Mouse (Mus musculus) neural tube, embryonic 11.5 days (tissue): ENCODE data around the gene Tex21. TPM values are rescaled to one million over a fixed set of nuclear protein-coding genes. Genes with fewer than 3 reads are reported as not detected.
A peak's percentile ranks its signal among the peaks of the same experiment; 100 is the strongest.
"Not testable (repeated sequence)": the region's sequence is repeated elsewhere in the genome, so short reads cannot be mapped to it uniquely, and the experiment has no call there.

ENCODE experiments used
- ATAC-seq: fragments of 200-750 bp; cut with Nextera tagmentation; 2 replicates; pipeline ENCODE4 v1.8.0; 2017; ENCODE audit warnings: moderate number of reproducible peaks, mild to moderate bottlenecking, moderate TSS enrichment, moderate library complexity; ENCODE audit not compliant: insufficient read depth, low FRiP score, low TSS enrichment
- DNase-seq: peaks from one replicate; pipeline ENCODE4 v3.0.0-alpha.2; 2015; ENCODE audit warnings: low spot score
- H3K27ac ChIP-seq: fragments of 300-500 bp; sonication (generic); 2 replicates; pipeline ENCODE4 v1.5.1; 2014; ENCODE audit warnings: low read depth, mild to moderate bottlenecking, low read length
- H3K27me3 ChIP-seq: fragments of 300-500 bp; sonication (generic); 2 replicates; pipeline ENCODE4 v1.6.1; 2014; ENCODE audit warnings: mild to moderate bottlenecking, low read length, mixed read lengths; ENCODE audit not compliant: control insufficient read depth, insufficient read depth
- H3K36me3 ChIP-seq: fragments of 300-500 bp; sonication (generic); 2 replicates; pipeline ENCODE4 v1.6.1; 2014; ENCODE audit warnings: mild to moderate bottlenecking, low read length, moderate library complexity, mixed read lengths; ENCODE audit not compliant: control insufficient read depth, insufficient read depth
- H3K4me1 ChIP-seq: fragments of 300-500 bp; sonication (generic); 2 replicates; pipeline ENCODE4 v1.6.1; 2014; ENCODE audit warnings: low read length, mixed read lengths; ENCODE audit not compliant: control insufficient read depth, insufficient read depth
- H3K4me2 ChIP-seq: fragments of 300-500 bp; sonication (generic); 2 replicates; pipeline ENCODE4 v1.6.1; 2014; ENCODE audit warnings: low read depth, mild to moderate bottlenecking, moderate library complexity
- H3K4me3 ChIP-seq: fragments of 300-500 bp; sonication (generic); 2 replicates; pipeline ENCODE4 v1.5.1; 2014; ENCODE audit warnings: low read depth, low read length
- H3K9ac ChIP-seq: fragments of 300-500 bp; sonication (generic); 2 replicates; pipeline ENCODE4 v1.6.1; 2014; ENCODE audit warnings: mild to moderate bottlenecking, low read length
- H3K9me3 ChIP-seq: fragments of 300-500 bp; sonication (generic); 2 replicates; pipeline ENCODE4 v1.6.1; 2016; ENCODE audit warnings: low read length; ENCODE audit not compliant: control insufficient read depth
- WGBS: fragments of 180-500 bp; shearing (Covaris S2); extraction: QIAGEN DNeasy Blood & Tissue Kit; methylation state at CpG from one replicate; pipeline ENCODE4 v1.1.7; 2014; 5-methylcytosine and 5-hydroxymethylcytosine counted together
- polyA plus RNA-seq: library from polyadenylated mRNA; unstranded; fragments of >200 nt; fragmentation: Nextera tagmentation; extraction: Ambion mirVana; gene quantifications from 2 replicates; pipeline ENCODE4 v1.2.1, GENCODE M21; 2014

Tex21 gene
- polyA plus RNA-seq, 1 experiment from 2014 or later, result not detected

GRCm38 (mm10) chr12:76180442-76180841 is 66.1 kb downstream of the Tex21 start:
- Histone ChIP-seq H3K36me3 (no peaks in the 10 kb centered on the region), H3K9me3 (no peaks in the 10 kb centered on the region), H3K4me1 (no peaks in the 10 kb centered on the region), H3K27me3 (peaks cover 4% of the 10 kb centered on the region; the same call in 1 of the 2 replicates), H3K4me2 (no peak overlapping the region), H3K9ac (no peak overlapping the region), H3K4me3 (no peak overlapping the region), H3K27ac (no peak overlapping the region)
- 76% methylated on average over 6 of the region's 6 CpGs for WGBS
- no peak for ATAC-seq
- DNase-seq, result no peak

- 66% methylated on average over 4 of the region's 4 CpGs for WGBS
- no peak overlapping the region for H3K9ac ChIP-seq
- ATAC-seq, result no peak
Measured at GRCm38 (mm10) chr12:76179527-76179926, 67.0 kb downstream of the Tex21 start.

DNA sequence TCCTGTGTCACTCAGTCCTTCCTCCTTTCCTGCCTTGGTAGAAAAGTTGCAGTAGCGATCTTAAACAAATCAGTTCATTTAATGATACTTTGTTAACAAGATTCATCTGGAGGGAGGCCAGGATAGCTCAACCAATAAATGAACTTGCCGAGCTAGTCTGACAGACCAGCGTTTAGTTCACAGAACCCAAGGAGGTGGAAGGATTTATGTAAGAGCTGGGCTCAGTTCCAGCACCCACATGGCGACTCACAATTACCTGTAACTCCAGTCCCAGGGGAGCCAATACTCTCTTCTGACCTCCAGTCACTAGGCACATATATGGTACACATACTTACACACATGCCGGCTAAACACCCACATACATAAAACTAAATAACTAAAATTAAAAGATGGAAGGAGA is 67.5 kb downstream of the Tex21 start:
- Histone ChIP-seq H3K27ac (no peak overlapping the region), H3K27me3 (peaks cover 4% of the 10 kb centered on the region; the same call in 1 of the 2 replicates), H3K4me2 (no peak overlapping the region), H3K4me3 (no peak overlapping the region), H3K36me3 (no peaks in the 10 kb centered on the region), H3K9ac (no peak overlapping the region), H3K9me3 (no peaks in the 10 kb centered on the region), H3K4me1 (no peaks in the 10 kb centered on the region)
- ATAC-seq (no peak), DNase-seq (no peak)
- 83% methylated on average over 5 of the region's 5 CpGs for WGBS

More at GRCm38 (mm10) chr12:76179527-76179926, 67.0 kb downstream of the Tex21 start:
- no peak for DNase-seq
- H3K4me1 ChIP-seq, result no peaks in the 10 kb centered on the region
- peaks cover 4% of the 10 kb centered on the region; the same call in 1 of the 2 replicates for H3K27me3 ChIP-seq
- H3K36me3 ChIP-seq, result no peaks in the 10 kb centered on the region
- no peak overlapping the region for H3K4me3 ChIP-seq
- no peaks in the 10 kb centered on the region for H3K9me3 ChIP-seq
- H3K27ac ChIP-seq, result no peak overlapping the region
- no peak overlapping the region for H3K4me2 ChIP-seq

DNA sequence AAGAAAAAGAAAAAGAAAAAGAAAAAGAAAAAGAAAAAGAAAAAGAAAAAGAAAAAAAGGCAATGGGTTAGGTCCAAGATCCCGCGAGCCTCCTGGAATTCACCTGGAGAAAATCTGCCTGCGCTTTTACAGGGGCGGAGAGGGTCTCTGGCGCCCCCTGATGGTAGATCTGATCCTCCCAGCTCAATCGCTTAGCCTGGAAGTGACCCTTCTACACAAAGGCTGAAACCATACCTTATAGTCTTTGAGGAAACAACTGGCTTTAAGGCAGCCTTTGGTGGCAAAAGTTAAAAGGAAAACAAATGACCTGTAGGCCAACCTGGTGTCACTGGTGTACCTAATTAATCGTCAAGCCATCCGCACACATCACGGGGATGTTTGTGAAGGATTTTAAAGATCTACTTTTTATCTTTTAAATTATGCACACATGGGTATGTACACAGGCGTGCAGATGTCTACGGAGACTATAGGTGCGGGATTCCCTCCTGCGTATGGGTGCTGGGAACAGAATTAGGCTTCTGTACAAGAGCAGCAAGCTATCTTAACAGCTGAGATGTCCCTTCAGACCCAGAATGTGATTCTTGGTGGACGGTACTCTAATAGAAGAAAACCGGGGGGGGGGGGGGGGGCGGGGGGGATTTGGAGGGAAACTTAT is 68.6 kb downstream of the Tex21 start:
- no peak overlapping the region for H3K9ac ChIP-seq
- ATAC-seq (no peak; the same call in 1 of the 2 replicates), DNase-seq (peak; percentile 79)
- no peaks in the 10 kb centered on the region for H3K4me1 ChIP-seq
- WGBS, result 39% methylated on average over 15 of the region's 16 CpGs
- 0 out of 2 replicates have a peak overlapping the region, but pooled peaks have one; percentile 38 for H3K4me3 ChIP-seq
- H3K27me3 ChIP-seq, result peaks cover 4% of the 10 kb centered on the region; the same call in 1 of the 2 replicates
- H3K36me3 ChIP-seq, result no peaks in the 10 kb centered on the region
- no peaks in the 10 kb centered on the region for H3K9me3 ChIP-seq
- H3K27ac ChIP-seq, result no peak overlapping the region
- peak overlapping the region; percentile 76; the same call in 1 of the 2 replicates for H3K4me2 ChIP-seq

- no peaks in the 10 kb centered on the region for H3K36me3 ChIP-seq
- no peaks in the 10 kb centered on the region for H3K4me1 ChIP-seq
- peaks cover 4% of the 10 kb centered on the region; the same call in 1 of the 2 replicates for H3K27me3 ChIP-seq
- no peak; the same call in 1 of the 2 replicates for ATAC-seq
- H3K4me2 ChIP-seq, result peak within 1 kb of the TSS; percentile 76
- H3K9me3 ChIP-seq, result no peaks in the 10 kb centered on the region
- peak within 1 kb of the TSS; percentile 38 for H3K4me3 ChIP-seq
- peak; percentile 51 for DNase-seq
- under 1% methylated on average over 39 of the region's 39 CpGs for WGBS
- H3K27ac ChIP-seq, result no peak within 1 kb of the TSS
- H3K9ac ChIP-seq, result peak within 1 kb of the TSS; percentile 33
Measured at GRCm38 (mm10) chr12:76177000-76177863, 69.3 kb downstream of the Tex21 start, which contains the start of gene Esr2. Esr2 (minus strand) TSS chr12:76177259.

GRCm38 (mm10) chr12:76165641-76166040 is 80.9 kb downstream of the Tex21 start:
- H3K27ac ChIP-seq, result no peak overlapping the region
- no peak overlapping the region for H3K9ac ChIP-seq
- 63% methylated on average over 5 of the region's 5 CpGs for WGBS

DNA sequence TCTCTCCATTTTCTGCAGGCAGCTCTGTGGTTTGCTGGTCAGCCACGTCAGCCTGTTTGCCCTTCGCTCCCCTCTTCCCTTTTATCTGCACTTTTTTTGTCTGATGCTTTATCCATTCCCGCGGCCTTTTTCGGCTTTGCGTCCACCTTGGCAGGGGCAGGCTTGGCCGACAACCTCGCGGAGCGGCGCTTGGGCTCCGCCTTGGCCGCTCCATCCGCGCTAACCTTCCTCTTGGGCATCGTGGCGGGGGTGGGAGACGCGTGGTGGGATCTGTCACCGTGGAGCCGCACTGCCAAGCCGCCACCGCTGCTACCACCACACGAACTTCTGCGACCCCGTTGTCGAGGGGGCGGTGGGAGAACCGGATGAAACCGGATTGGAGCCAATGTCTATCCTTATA is 94.2 kb downstream of the Tex21 start:
- peak; percentile 28 for DNase-seq
- not testable (repeated sequence) for H3K36me3 ChIP-seq, H3K27me3 ChIP-seq, ATAC-seq, H3K4me1 ChIP-seq, H3K27ac ChIP-seq, H3K9ac ChIP-seq, H3K9me3 ChIP-seq
- Histone ChIP-seq H3K4me2 (peak overlapping the region; percentile 51), H3K4me3 (peak overlapping the region; percentile 25)
- WGBS, result 20% methylated on average over 30 of the region's 30 CpGs

More at GRCm38 (mm10) chr12:76165641-76166040, 80.9 kb downstream of the Tex21 start:
- ATAC-seq (no peak), DNase-seq (no peak)
- no peaks in the 10 kb centered on the region for H3K36me3 ChIP-seq
- no peak overlapping the region for H3K4me2 ChIP-seq
- no peaks in the 10 kb centered on the region for H3K9me3 ChIP-seq
- no peaks in the 10 kb centered on the region for H3K4me1 ChIP-seq
- H3K4me3 ChIP-seq, result no peak overlapping the region
- no peaks in the 10 kb centered on the region for H3K27me3 ChIP-seq
